Mouse (Mus musculus) hindbrain, embryonic 11.5 days (tissue): ENCODE measurements around the gene Smo. TPM values are rescaled to one million over a fixed set of nuclear protein-coding genes. Genes with fewer than 3 reads are reported as not detected.

Experiments used
- ATAC-seq: fragments of 200-750 bp; cut with Nextera tagmentation; 2 replicates; pipeline ENCODE4 v1.8.0; 2017; ENCODE audit warnings: mild to moderate bottlenecking, moderate TSS enrichment, moderate library complexity; ENCODE audit not compliant: low FRiP score
- DNase-seq: peaks from one replicate; pipeline ENCODE4 v3.0.0-alpha.2; 2015; ENCODE audit warnings: low spot score
- H3K27ac ChIP-seq: fragments of 300-500 bp; sonication (generic); 2 replicates; pipeline ENCODE4 v1.5.1; 2014; ENCODE audit warnings: mild to moderate bottlenecking, low read depth, low read length
- H3K27me3 ChIP-seq: fragments of 300-500 bp; sonication (generic); 2 replicates; pipeline ENCODE4 v1.6.1; 2014; ENCODE audit warnings: mild to moderate bottlenecking, low read length, moderate library complexity, mixed read lengths; ENCODE audit not compliant: control insufficient read depth, insufficient read depth
- H3K36me3 ChIP-seq: fragments of 300-500 bp; sonication (generic); 2 replicates; pipeline ENCODE4 v1.6.1; 2014; ENCODE audit warnings: mild to moderate bottlenecking, low read length, moderate library complexity, mixed read lengths; ENCODE audit not compliant: control insufficient read depth, insufficient read depth
- H3K4me1 ChIP-seq: fragments of 300-500 bp; sonication (generic); replicated peaks from 2 replicates; pipeline ENCODE4 v1.6.1; 2014; ENCODE audit warnings: low read length, mixed read lengths; ENCODE audit not compliant: control insufficient read depth, insufficient read depth
- H3K4me2 ChIP-seq: fragments of 300-500 bp; sonication (generic); replicated peaks from 2 replicates; pipeline ENCODE4 v1.6.1; 2014; ENCODE audit warnings: mild to moderate bottlenecking, low read depth, low read length
- H3K4me3 ChIP-seq: fragments of 300-500 bp; sonication (generic); 2 replicates; pipeline ENCODE4 v1.5.1; 2014; ENCODE audit warnings: low read depth, low read length
- H3K9ac ChIP-seq: fragments of 300-500 bp; sonication (generic); 2 replicates; pipeline ENCODE4 v1.6.1; 2014; ENCODE audit warnings: low read depth, low read length
- H3K9me3 ChIP-seq: fragments of 300-500 bp; sonication (generic); 2 replicates; pipeline ENCODE4 v1.6.1; 2016; ENCODE audit warnings: low read length; ENCODE audit not compliant: control insufficient read depth
- WGBS: fragments of 180-500 bp; shearing (Covaris S2); extraction: QIAGEN DNeasy Blood & Tissue Kit; methylation state at CpG from one replicate; pipeline ENCODE4 v1.1.7; 2014; 5-methylcytosine and 5-hydroxymethylcytosine counted together
- polyA plus RNA-seq: library from polyadenylated mRNA; unstranded; fragments of >200 nt; fragmentation: Nextera tagmentation; extraction: Ambion mirVana; gene quantifications from 2 replicates; pipeline ENCODE4 v1.2.1, GENCODE M21; 2014

Smo gene
- polyA plus RNA-seq = 38.6 and 39.3 TPM in 2 replicates

DNA sequence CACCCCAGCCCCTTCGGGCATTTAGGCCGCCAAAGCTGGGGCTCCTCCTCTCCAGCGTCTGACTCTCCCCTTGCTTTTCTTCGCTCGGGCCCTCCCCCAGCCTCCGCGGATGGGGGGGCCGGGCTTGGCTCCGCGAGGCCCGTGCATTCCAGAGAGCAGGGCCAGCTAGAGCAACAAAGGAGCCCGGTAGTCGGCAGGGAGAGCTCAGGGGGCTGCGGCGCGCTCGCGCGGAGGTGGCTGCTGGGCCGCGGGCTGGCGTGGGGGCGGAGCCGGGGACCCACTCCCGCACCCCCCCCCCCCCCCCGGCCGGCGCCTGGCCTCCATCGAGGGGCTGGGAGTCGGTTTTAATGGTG is at the start of gene Smo:
Gene Smo (plus strand): TSS at position 168 of the 353 bp plus-strand sequence.
- H3K9ac ChIP-seq = peak within 1 kb of the TSS; percentile 91
- no peaks in the 10 kb centered on the region for H3K36me3 ChIP-seq
- no peaks in the 10 kb centered on the region for H3K9me3 ChIP-seq
- 0% methylated on average over 19 of the region's 30 CpGs for WGBS
- H3K4me3 ChIP-seq = peak within 1 kb of the TSS; percentile 72
- no peaks in the 10 kb centered on the region for H3K4me1 ChIP-seq
- DNase-seq = peak; percentile 88
- peak within 1 kb of the TSS; percentile 82 for H3K27ac ChIP-seq
- peak within 1 kb of the TSS; percentile 72 for H3K4me2 ChIP-seq
- ATAC-seq = peak; percentile 96
- H3K27me3 ChIP-seq = no peaks in the 10 kb centered on the region

DNA sequence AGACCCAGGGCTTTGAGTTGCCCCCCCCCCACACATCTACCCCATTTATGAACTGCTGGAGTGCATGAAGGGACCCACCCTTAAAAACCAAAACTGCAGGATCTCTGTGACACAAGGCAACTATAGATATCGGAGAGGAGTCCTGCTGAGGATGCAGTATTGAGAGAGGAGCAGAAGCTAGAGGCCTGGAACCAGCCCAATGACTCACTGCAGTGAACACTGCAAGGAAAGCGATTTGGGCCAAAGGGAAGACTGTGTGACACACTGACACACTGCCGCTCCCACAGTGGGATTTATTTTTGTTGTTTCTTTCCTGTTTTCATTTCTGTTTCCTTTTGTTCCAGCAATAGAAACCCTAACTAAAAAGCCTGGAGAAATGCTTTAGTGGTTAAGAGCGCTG is 49.4 kb upstream of the Smo start:
- no peak overlapping the region for H3K27ac ChIP-seq
- H3K9ac ChIP-seq = no peak overlapping the region
- H3K27me3 ChIP-seq = no peaks in the 10 kb centered on the region
- H3K9me3 ChIP-seq = no peaks in the 10 kb centered on the region
- H3K4me3 ChIP-seq = no peak overlapping the region
- no peak for DNase-seq
- H3K4me1 ChIP-seq = no peaks in the 10 kb centered on the region
- no peak overlapping the region for H3K4me2 ChIP-seq
- no peak for ATAC-seq
- H3K36me3 ChIP-seq = no peaks in the 10 kb centered on the region
- WGBS = 79% methylated on average over 4 of the region's 4 CpGs

DNA sequence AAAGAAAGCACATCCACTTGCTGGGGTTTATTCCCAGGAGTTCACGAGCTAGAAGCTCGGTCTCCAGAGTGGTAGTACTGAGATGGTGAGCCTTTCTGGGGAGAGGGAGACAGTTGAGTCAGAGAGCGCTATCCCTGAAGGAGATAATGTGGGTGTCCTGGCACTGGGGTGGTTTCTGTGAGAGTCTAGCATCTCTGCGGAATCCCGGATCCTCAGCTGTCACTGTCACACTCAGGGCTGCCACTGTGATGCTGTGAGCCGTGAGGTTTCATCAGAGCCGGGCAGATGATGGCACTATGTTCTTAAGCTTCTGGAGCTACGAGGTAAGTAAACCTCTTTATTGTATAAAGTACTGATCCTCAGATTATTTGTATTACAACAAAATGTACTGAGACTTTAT is 45.8 kb upstream of the Smo start:
- no peak for ATAC-seq
- Histone ChIP-seq H3K27me3 (0 out of 2 replicates have a peak, but pooled peaks cover 2% of the 10 kb centered on the region), H3K9me3 (no peaks in the 10 kb centered on the region)

DNA sequence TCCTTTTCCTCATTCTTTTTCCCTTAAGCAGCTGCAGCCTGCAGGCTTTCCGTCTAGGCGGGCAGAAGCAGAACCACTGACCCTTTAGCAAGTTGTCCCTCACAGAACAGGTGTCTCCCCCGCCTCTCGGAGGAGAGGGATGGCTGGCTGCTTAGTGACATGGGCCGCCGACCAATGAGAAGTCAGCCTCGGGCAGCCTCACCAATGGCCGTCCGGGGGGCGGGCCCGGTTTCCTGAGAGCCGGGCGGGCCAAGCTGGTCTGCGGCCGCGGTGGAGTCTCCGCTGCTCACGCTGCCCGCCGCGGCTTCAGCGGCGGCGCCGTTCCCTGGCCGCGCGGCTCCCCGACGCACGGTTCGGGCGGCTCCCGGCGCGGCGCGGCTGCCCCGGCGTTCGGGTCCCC is 41.4 kb upstream of the Smo start, which contains the start of gene Tspan33:
Gene Tspan33 (plus strand): TSS at position 270 of the 400 bp plus-strand sequence.
- Histone ChIP-seq H3K4me1 (no peaks in the 10 kb centered on the region), H3K9ac (peak within 1 kb of the TSS; percentile 79), H3K36me3 (no peaks in the 10 kb centered on the region), H3K4me3 (peak within 1 kb of the TSS; percentile 71), H3K27me3 (0 out of 2 replicates have a peak, but pooled peaks cover 2% of the 10 kb centered on the region), H3K27ac (no peak within 1 kb of the TSS), H3K9me3 (no peaks in the 10 kb centered on the region), H3K4me2 (peak within 1 kb of the TSS; percentile 93)
- DNase-seq = peak; percentile 95
- peak; percentile 98 for ATAC-seq
- 0% methylated on average over 24 of the region's 41 CpGs for WGBS

More for the DNA sequence above, 45.8 kb upstream of the Smo start:
- Histone ChIP-seq H3K4me1 (no peaks in the 10 kb centered on the region), H3K9ac (no peak overlapping the region), H3K4me3 (no peak overlapping the region), H3K4me2 (no peak overlapping the region), H3K36me3 (no peaks in the 10 kb centered on the region), H3K27ac (no peak overlapping the region)
- 83% methylated on average over 8 of the region's 8 CpGs for WGBS
- DNase-seq = no peak

DNA sequence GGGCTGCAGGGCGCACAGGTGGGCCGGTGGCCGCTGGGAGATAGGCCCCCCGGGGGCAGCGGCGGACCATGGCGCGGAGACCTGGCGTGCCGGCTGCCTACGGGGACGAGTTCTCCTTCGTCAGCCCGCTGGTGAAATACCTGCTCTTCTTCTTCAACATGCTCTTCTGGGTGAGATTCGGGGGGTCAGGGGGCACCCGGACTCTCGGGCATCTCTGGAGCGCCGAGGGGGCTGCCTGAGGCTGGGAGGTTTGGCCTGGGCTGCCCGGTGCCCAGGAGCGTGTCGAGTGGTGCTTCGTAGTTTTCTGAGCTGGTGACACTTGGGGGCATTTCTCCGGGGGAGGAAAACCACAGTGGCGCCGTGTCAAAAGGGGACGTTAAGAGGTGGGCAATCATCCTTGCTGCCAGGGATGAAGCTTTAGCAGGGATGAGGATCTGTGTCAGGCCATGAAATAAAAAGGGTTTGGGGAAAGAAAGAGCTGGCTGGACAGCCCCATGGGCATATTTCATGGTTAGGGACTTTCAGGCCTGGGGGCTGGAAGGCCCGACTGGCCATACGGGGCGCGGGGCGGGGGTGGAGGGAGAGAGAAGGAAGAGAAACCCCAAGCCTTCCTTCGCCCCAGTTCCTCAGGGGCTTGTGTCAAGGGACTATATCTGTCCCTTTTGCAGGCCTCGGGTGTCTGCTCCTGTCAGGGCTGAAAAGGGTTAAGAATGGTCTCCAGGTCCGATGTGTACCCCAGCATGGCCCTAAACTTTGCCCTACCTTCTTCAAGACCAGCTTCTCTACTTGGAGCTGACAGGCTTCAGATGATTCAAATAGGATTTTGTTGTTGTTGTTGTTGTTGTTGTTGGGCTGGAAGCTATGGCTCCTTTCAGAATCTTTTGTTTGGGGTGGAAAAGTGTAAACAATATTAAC is 40.7 kb upstream of the Smo start:
- WGBS = 4% methylated on average over 35 of the region's 35 CpGs
- peak; percentile 41 for DNase-seq
- H3K9me3 ChIP-seq = no peaks in the 10 kb centered on the region
- H3K27ac ChIP-seq = no peak overlapping the region
- peak overlapping the region; percentile 93 for H3K4me2 ChIP-seq
- H3K36me3 ChIP-seq = no peaks in the 10 kb centered on the region
- peak overlapping the region; percentile 79 for H3K9ac ChIP-seq
- H3K4me1 ChIP-seq = no peaks in the 10 kb centered on the region
- peak; percentile 58 for ATAC-seq
- peak overlapping the region; percentile 71 for H3K4me3 ChIP-seq
- H3K27me3 ChIP-seq = 0 out of 2 replicates have a peak, but pooled peaks cover 2% of the 10 kb centered on the region

DNA sequence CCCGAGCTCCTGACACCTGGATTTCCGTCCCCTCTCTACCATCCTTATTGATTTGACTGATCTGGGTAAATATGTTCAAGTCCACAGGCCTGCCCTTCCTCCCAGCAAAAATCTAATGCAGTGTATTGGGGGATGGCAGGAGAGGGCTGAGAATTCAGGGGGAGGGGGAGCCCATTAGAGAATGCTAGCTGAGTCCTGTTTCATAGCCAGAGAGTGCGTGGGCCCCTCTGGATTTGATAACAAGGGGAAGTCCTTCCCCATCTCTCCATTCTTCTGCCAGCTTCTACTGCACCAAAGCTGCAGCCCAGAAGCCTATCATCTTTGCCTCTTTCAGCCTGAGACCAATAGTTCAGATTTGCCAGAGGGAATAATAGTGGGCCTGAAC is 40.0 kb upstream of the Smo start:
- peak overlapping the region; percentile 71; the same call in 1 of the 2 replicates for H3K4me3 ChIP-seq
- H3K4me2 ChIP-seq = no peak overlapping the region
- ATAC-seq = no peak
- H3K27me3 ChIP-seq = 0 out of 2 replicates have a peak, but pooled peaks cover 2% of the 10 kb centered on the region
- no peaks in the 10 kb centered on the region for H3K36me3 ChIP-seq
- no peaks in the 10 kb centered on the region for H3K4me1 ChIP-seq
- no peaks in the 10 kb centered on the region for H3K9me3 ChIP-seq
- H3K27ac ChIP-seq = no peak overlapping the region
- 56% methylated on average over 3 of the region's 3 CpGs for WGBS
- DNase-seq = no peak
- no peak overlapping the region for H3K9ac ChIP-seq

DNA sequence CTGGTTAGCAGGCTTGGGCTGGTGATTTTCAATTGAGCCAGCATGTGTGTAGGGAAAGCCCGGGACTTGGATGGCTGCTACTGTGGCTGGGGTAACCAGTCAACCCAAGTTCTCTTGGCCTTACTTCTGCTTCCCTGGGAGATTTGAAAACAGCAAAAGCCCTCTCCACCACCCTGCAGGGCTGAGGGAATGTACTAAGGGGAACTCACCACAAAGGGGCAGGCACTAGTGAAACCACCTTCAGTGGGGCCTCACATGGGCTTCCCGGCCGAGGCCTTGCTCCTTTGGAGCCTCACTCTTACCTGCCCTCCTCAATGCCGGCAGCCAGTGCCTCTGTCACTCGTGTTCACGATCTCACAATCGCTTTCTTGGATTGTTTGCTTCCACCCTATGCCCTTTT is 39.3 kb upstream of the Smo start:
- Histone ChIP-seq H3K9ac (no peak overlapping the region), H3K9me3 (no peaks in the 10 kb centered on the region), H3K27ac (no peak overlapping the region), H3K4me1 (no peaks in the 10 kb centered on the region), H3K4me2 (no peak overlapping the region), H3K36me3 (no peaks in the 10 kb centered on the region), H3K27me3 (0 out of 2 replicates have a peak, but pooled peaks cover 2% of the 10 kb centered on the region), H3K4me3 (no peak overlapping the region)
- ATAC-seq = no peak
- WGBS = 72% methylated on average over 7 of the region's 7 CpGs
- DNase-seq = no peak

DNA sequence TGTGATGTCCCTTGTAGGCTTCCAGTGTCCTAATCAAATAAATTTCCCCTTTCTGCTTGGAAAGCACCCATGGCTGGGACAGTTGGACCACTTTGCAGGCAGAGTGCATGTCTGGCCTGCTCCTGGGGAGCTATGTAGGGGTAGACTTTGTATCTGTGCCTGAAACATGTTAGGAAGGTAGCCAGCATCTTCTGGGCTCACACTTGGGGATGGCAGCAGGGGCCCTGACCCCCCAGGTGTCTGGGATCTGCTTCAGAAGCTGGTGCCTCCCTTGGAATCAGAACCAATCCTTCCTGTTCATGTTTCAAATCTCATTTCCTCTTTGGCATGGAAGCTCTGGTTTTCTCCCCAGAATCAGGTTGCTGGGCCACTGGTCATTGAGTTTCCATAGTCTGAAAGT is 38.2 kb upstream of the Smo start:
- ATAC-seq (no peak), DNase-seq (no peak)
- Histone ChIP-seq H3K4me2 (no peak overlapping the region), H3K4me3 (no peak overlapping the region), H3K36me3 (no peaks in the 10 kb centered on the region), H3K9me3 (no peaks in the 10 kb centered on the region), H3K27me3 (0 out of 2 replicates have a peak, but pooled peaks cover 2% of the 10 kb centered on the region), H3K9ac (no peak overlapping the region), H3K4me1 (no peaks in the 10 kb centered on the region), H3K27ac (no peak overlapping the region)

DNA sequence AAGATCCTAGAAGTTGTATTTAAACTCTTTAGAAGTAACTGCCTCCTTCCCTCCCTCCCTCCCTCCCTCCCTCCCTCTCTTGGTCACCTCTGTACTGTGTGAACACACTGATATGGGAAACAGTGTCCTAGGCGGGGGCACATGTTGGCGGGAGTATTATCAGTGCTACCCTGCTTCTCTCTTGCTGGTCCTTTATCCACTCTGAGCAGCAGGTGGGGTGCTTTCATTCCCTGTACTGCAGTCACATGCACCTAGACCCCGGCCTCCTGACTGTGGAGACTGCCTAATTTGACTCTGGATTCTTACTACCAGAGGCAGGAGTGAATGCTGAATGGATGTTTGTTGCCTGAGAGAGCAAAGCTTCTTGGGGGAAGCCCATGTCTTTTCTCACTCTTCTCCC is 37.8 kb upstream of the Smo start:
- Histone ChIP-seq H3K9ac (no peak overlapping the region), H3K27me3 (0 out of 2 replicates have a peak, but pooled peaks cover 2% of the 10 kb centered on the region), H3K9me3 (no peaks in the 10 kb centered on the region), H3K36me3 (no peaks in the 10 kb centered on the region), H3K27ac (no peak overlapping the region), H3K4me2 (no peak overlapping the region), H3K4me1 (no peaks in the 10 kb centered on the region), H3K4me3 (no peak overlapping the region)
- 51% methylated on average over 3 of the region's 3 CpGs for WGBS
- no peak for DNase-seq
- ATAC-seq = no peak
